ENCODE assay signal across 25 mouse cellular contexts in genomic region chr16:60257623-60258022, GRCm38 (mm10).
A peak's percentile ranks its signal among the peaks of the same experiment; 100 is the strongest.
DNase-seq lines count a peak whose midpoint lies in the region; ATAC-seq and TF ChIP-seq lines count a peak whose summit lies in the region.
"Had no signal": no experiment of that assay in that cellular context is flagged by ENCODE, and none has a peak within 500 bp of the region (broad histone marks: within the 10 kb centered on the region; RNA-seq: fewer than 3 reads in every experiment).

No protein-coding gene starts in this region.

- peak; percentile 54; the same call in 1 of the 2 replicates for ATAC-seq in forebrain, embryonic 16.5 days
- ATAC-seq in midbrain, embryonic 11.5 days (ENCODE audit: low FRiP score): no peak
- no peak for ATAC-seq in midbrain, embryonic 14.5 days (ENCODE audit: low FRiP score, low TSS enrichment)
- ATAC-seq: activated CD4-positive, CD25-positive, alpha-beta regulatory T cell, adult 4 months; CD4-positive, CD25-positive, alpha-beta regulatory T cell, adult 4 months; forebrain, embryonic 15.5 days; Patski had no signal

- TF ChIP-seq CTCF in layer of hippocampus, adult 2 months (conservative IDR thresholded peaks at IDR 0.05): no peak

- H3K36me3 ChIP-seq in forebrain, embryonic 16.5 days (ENCODE audit: control insufficient read depth, insufficient read depth): no peaks in the 10 kb centered on the region
- H3K36me3 ChIP-seq in forebrain, embryonic 10.5 days (replicated peaks): no peaks in the 10 kb centered on the region
- H3K36me3 ChIP-seq in midbrain, embryonic 11.5 days (ENCODE audit: control insufficient read depth, insufficient read depth, low read length): no peaks in the 10 kb centered on the region
- no peaks in the 10 kb centered on the region for H3K36me3 ChIP-seq in midbrain, embryonic 14.5 days (ENCODE audit: control insufficient read depth, insufficient read depth, low read length)
- H3K36me3 ChIP-seq: embryonic facial prominence, embryonic 10.5 days; embryonic facial prominence, embryonic 12.5 days; forebrain, embryonic 12.5 days; forebrain, embryonic 15.5 days; G1E had no signal

- intact Hi-C loops in heart, postnatal 36 days (cut with DNase I): no loop called here

- 62% methylated on average over 2 of the region's 2 CpGs for WGBS in forebrain, embryonic 16.5 days
- WGBS in forebrain, embryonic 10.5 days: 89% methylated on average over 2 of the region's 2 CpGs
- 83% methylated on average over 2 of the region's 2 CpGs for WGBS in midbrain, embryonic 11.5 days
- 75% methylated on average over 2 of the region's 2 CpGs for WGBS in midbrain, embryonic 14.5 days

- DNase-seq in forebrain, embryonic 10.5 days (ENCODE audit: extremely low spot score, low spot score): no peak
- peak in 1 of 2 experiments; percentile 42 for DNase-seq in layer of hippocampus, adult 2 months (ENCODE audit: low spot score in 2 of 2)
- DNase-seq in layer of hippocampus, adult 11-12 months (ENCODE audit: low spot score): no peak
- peak; percentile 33 for DNase-seq in midbrain, embryonic 11.5 days (ENCODE audit: low spot score, missing footprints)
- DNase-seq in midbrain, embryonic 14.5 days: no peak
- DNase-seq in heart, postnatal 36 days: no peak
- DNase-seq: adrenal gland, adult 8-10 months; adrenal gland, postnatal 14 days; adrenal gland, postnatal 36 days; B cell, adult 2 months; cerebellum, adult 11-12 months; cerebellum, adult 2 months; cerebellum, adult 9-10 months; cerebellum, postnatal 10 days; cerebellum, postnatal 25 days had no signal

- H3K27me3 ChIP-seq in forebrain, embryonic 16.5 days (replicated peaks; ENCODE audit: control insufficient read depth, insufficient read depth, low read length): no peaks in the 10 kb centered on the region
- H3K27me3 ChIP-seq in forebrain, embryonic 10.5 days (ENCODE audit: poor library complexity, severe bottlenecking): no peaks in the 10 kb centered on the region
- no peaks in the 10 kb centered on the region for H3K27me3 ChIP-seq in midbrain, embryonic 11.5 days (ENCODE audit: control insufficient read depth, insufficient read depth, low read length)
- H3K27me3 ChIP-seq in midbrain, embryonic 14.5 days (ENCODE audit: control insufficient read depth, insufficient read depth, low read length): no peaks in the 10 kb centered on the region
- H3K27me3 ChIP-seq: CH12.LX; embryonic facial prominence, embryonic 12.5 days; forebrain, embryonic 12.5 days; forebrain, embryonic 15.5 days; Patski had no signal

- no peaks in the 10 kb centered on the region for H3K9me3 ChIP-seq in forebrain, embryonic 16.5 days (ENCODE audit: control insufficient read depth, low read length)
- H3K9me3 ChIP-seq in forebrain, embryonic 10.5 days: no peaks in the 10 kb centered on the region
- no peaks in the 10 kb centered on the region for H3K9me3 ChIP-seq in midbrain, embryonic 11.5 days (ENCODE audit: control insufficient read depth, low read length)
- no peaks in the 10 kb centered on the region for H3K9me3 ChIP-seq in midbrain, embryonic 14.5 days (ENCODE audit: control insufficient read depth, low read length)
- H3K9me3 ChIP-seq: embryonic facial prominence, embryonic 10.5 days; embryonic facial prominence, embryonic 12.5 days; forebrain, embryonic 12.5 days; forebrain, embryonic 15.5 days; G1E had no signal

- H3K9ac ChIP-seq in forebrain, embryonic 16.5 days (replicated peaks; ENCODE audit: low read depth, low read length): no peak overlapping the region
- no peak overlapping the region for H3K9ac ChIP-seq in midbrain, embryonic 11.5 days (ENCODE audit: low read length)
- no peak overlapping the region for H3K9ac ChIP-seq in midbrain, embryonic 14.5 days (replicated peaks; ENCODE audit: low read length)
- H3K9ac ChIP-seq: embryonic facial prominence, embryonic 12.5 days; forebrain, embryonic 12.5 days; forebrain, embryonic 15.5 days had no signal

- no peak overlapping the region for H3K4me3 ChIP-seq in forebrain, embryonic 16.5 days (replicated peaks; ENCODE audit: low read length)
- H3K4me3 ChIP-seq in forebrain, embryonic 10.5 days: no peak overlapping the region
- H3K4me3 ChIP-seq in layer of hippocampus, adult 2 months: no peak overlapping the region
- no peak overlapping the region for H3K4me3 ChIP-seq in midbrain, embryonic 11.5 days (ENCODE audit: low read depth, low read length)
- H3K4me3 ChIP-seq in midbrain, embryonic 14.5 days (replicated peaks; ENCODE audit: low read depth, low read length): no peak overlapping the region
- H3K4me3 ChIP-seq: embryonic facial prominence, embryonic 10.5 days; embryonic facial prominence, embryonic 12.5 days; forebrain, embryonic 12.5 days; forebrain, embryonic 15.5 days had no signal

- H3K4me2 ChIP-seq in forebrain, embryonic 16.5 days (ENCODE audit: low read length): no peak overlapping the region
- H3K4me2 ChIP-seq in midbrain, embryonic 11.5 days: no peak overlapping the region
- H3K4me2 ChIP-seq in midbrain, embryonic 14.5 days (ENCODE audit: low read length): no peak overlapping the region
- H3K4me2 ChIP-seq: embryonic facial prominence, embryonic 12.5 days; forebrain, embryonic 12.5 days; forebrain, embryonic 15.5 days had no signal

- no peak overlapping the region for H3K27ac ChIP-seq in forebrain, embryonic 16.5 days (ENCODE audit: low read length)
- H3K27ac ChIP-seq in forebrain, embryonic 10.5 days: no peak overlapping the region
- peak overlapping the region; percentile 78 for H3K27ac ChIP-seq in layer of hippocampus, adult 2 months
- H3K27ac ChIP-seq in midbrain, embryonic 11.5 days (ENCODE audit: low read depth, low read length): no peak overlapping the region
- no peak overlapping the region for H3K27ac ChIP-seq in midbrain, embryonic 14.5 days (replicated peaks; ENCODE audit: low read depth, low read length)
- H3K27ac ChIP-seq: embryonic facial prominence, embryonic 10.5 days; embryonic facial prominence, embryonic 12.5 days; forebrain, embryonic 12.5 days had no signal

- 0 out of 2 replicates have a peak, but pooled peaks cover 2% of the 10 kb centered on the region for H3K4me1 ChIP-seq in forebrain, embryonic 16.5 days (replicated peaks; ENCODE audit: control insufficient read depth, insufficient read depth, low read length)
- H3K4me1 ChIP-seq in forebrain, embryonic 10.5 days: no peaks in the 10 kb centered on the region
- no peaks in the 10 kb centered on the region for H3K4me1 ChIP-seq in midbrain, embryonic 11.5 days (ENCODE audit: control insufficient read depth, insufficient read depth, low read length)
- H3K4me1 ChIP-seq in midbrain, embryonic 14.5 days (ENCODE audit: control insufficient read depth, insufficient read depth, low read length): no peaks in the 10 kb centered on the region
- H3K4me1 ChIP-seq: embryonic facial prominence, embryonic 10.5 days; embryonic facial prominence, embryonic 12.5 days; forebrain, embryonic 12.5 days; forebrain, embryonic 15.5 days had no signal
